Mouse (Mus musculus): ENCODE results near the gene Cmya5. TPM values are rescaled to one million over a fixed set of nuclear protein-coding genes. Genes with fewer than 3 reads are reported as not detected.
A peak's percentile ranks its signal among the peaks of the same experiment; 100 is the strongest.

The Cmya5 gene
- total RNA-seq, 2 experiments from 2014 or later = 1,090 to 1,382 TPM

DNA sequence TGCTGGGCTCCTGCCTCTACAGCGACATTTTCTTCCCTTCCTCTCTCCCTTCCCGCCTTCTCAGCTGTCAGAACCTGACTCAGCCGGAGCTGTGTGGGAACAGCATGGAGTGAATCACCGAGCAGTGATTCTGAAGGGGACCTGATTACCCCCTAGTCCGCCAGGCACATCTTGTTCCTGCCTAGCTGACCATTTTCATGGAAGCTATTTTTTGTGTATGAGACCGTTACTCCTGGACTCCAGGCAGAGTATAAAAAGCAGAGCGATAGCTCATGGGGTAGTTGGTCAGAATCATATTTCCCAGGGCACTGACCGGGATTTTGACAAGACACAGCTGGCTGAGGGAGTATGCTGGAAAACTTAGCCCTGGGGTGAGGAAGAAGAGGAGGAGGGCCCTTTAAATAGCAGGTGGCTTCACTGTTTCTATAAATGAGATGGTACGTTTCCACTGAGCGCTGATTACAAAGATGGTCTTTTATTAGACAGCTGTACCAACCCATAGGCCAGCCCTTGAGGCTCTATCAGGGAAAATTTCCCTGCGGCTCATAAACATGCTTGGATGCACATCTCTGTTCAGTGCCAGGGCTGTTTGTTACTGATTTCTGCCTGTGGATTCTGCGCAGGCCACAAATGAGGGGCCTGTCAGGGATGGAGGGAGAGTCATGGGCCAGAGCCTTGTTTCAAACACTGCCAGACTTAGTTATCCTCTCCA lies 143.7 kb downstream of the Cmya5 start:
- DNase-seq = peak; percentile 73
- TF ChIP-seq CTCF (IDR thresholded peaks at IDR 0.05) = no peak
- Histone ChIP-seq H3K27ac (peak overlapping the region; percentile 96), H3K4me3 (peak overlapping the region; percentile 32)
- intact Hi-C loops (cut with DNase I) = loop anchor here (5.0 kb wide), 1 partner anchor 118 kb away; no protein-coding TSS in a partner anchor

DNA sequence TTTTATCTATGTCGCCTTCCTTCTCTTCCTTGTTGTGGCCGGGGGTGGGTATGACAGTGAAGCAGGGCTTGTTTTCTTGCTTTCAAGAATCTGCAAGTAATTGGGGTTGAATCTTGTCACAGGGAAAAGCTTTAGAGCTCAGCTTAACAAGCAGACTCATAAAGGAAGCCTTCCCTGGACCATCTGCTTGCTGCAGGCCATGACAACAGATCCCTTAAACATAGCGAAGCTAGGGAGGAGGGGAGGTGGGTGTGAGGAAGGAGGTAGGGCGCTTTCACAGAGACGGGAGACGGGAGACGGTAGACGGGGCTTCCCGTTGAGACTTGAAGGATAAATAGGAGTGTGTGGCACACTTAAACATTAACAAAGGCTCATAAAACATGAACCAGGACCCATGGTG lies 144.7 kb downstream of the Cmya5 start:
- H3K27ac ChIP-seq = peak overlapping the region; percentile 96
- peak; percentile 20 for DNase-seq
- H3K4me3 ChIP-seq = peak overlapping the region; percentile 31; the same call in 1 of the 2 replicates
- intact Hi-C loops (cut with DNase I) = loop anchor here (5.0 kb wide), 2 partner anchors 118 to 137 kb away; no protein-coding TSS in a partner anchor
- no peak for TF ChIP-seq CTCF (IDR thresholded peaks at IDR 0.05)

DNA sequence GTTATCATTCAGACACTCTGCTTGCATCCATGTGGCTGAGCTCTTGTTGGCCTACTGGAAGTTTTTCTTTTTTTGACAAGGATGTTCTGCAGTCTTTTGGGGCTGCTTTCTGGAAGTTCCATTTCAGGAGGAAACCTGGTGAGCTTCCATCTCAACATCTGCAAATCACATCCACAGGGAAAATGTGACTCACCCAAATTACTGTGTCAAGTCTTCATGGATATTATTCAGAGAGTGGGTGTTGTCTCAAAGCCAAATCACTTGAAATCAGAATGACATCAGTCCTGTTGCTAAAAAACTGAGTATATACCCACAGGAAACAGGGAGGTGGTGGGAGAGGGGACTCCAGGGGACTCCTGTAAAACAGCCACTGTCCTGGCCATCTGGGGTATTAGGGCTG lies 149.8 kb downstream of the Cmya5 start:
- Histone ChIP-seq H3K4me3 (no peak overlapping the region), H3K27ac (peak overlapping the region; percentile 72)
- intact Hi-C loops (cut with DNase I) = loop anchor here (5.0 kb wide), 1 partner anchor 143 kb away; no protein-coding TSS in a partner anchor
- no peak for TF ChIP-seq CTCF (IDR thresholded peaks at IDR 0.05)
- DNase-seq = peak; percentile 25

DNA sequence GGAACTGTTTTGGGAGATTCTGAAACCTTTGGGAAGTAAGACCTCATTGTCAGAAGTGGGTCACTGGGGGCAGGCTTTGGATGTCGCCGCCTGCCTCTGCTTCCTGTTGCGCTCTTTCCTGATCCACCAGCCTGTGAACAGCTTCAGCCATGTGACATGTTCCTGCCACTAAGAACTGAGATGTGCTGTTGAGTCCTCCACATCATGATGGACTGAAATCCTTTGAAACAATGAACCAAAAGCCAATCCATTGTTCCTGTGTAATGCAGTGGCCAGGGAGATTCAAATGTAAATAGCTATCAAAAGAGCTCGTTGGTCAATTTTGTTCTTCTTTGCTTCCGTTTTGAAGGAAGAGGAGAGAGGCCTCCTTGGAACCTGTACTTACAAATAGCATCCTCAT lies 151.7 kb downstream of the Cmya5 start:
- intact Hi-C loops (cut with DNase I) = no loop called here
- no peak for TF ChIP-seq CTCF (IDR thresholded peaks at IDR 0.05)
- no peak for DNase-seq
- Histone ChIP-seq H3K27ac (no peak overlapping the region), H3K4me3 (no peak overlapping the region)

Other genes starting within 250 kb of the Cmya5 start
- gene Tent2, start 47.7 kb upstream of the Cmya5 start, total RNA-seq (2021) = 10 to 100 TPM; 10.2 to 12.4 TPM
- 100 to 1,000 TPM in 1 of 2 experiments, 10 to 100 TPM in 1; 97.0 to 104 TPM for gene Homer1, start 154.9 kb upstream of the Cmya5 start, total RNA-seq (2021)